Mouse (Mus musculus): ENCODE data around the gene Dkk2. TPM values are rescaled to one million over a fixed set of nuclear protein-coding genes. Genes with fewer than 3 reads are reported as not detected.
"Not testable (repeated sequence)": the region's sequence is repeated elsewhere in the genome, so short reads cannot be mapped to it uniquely, and the experiment has no call there.

Dkk2 gene
- polyA plus RNA-seq (2011; ENCODE audit: insufficient read depth, insufficient read length, low read depth, missing spikeins), result 0.31 and 1.0 TPM in 2 replicates

- Histone ChIP-seq H3K27me3 (ENCODE audit: control insufficient read depth, insufficient read depth, low read length, poor library complexity, severe bottlenecking) (peaks cover 5% of the 10 kb centered on the region; the same call in 1 of the 2 replicates), H3K36me3 (ENCODE audit: control insufficient read depth, insufficient read depth, low read length, poor library complexity, severe bottlenecking) (no peaks in the 10 kb centered on the region), H3K9me3 (replicated peaks; ENCODE audit: control insufficient read depth, insufficient read depth, low read length, poor library complexity, severe bottlenecking) (no peaks in the 10 kb centered on the region), H3K27ac (ENCODE audit: insufficient read depth, low read length) (no peak within 1 kb of the TSS), H3K9ac (ENCODE audit: low read depth, poor library complexity, severe bottlenecking) (no peak within 1 kb of the TSS), H3K4me1 (ENCODE audit: control insufficient read depth, insufficient read depth, low read length) (no peaks in the 10 kb centered on the region), H3K4me3 (ENCODE audit: low read depth, low read length) (peak within 1 kb of the TSS; percentile 48)
- TF ChIP-seq CTCF (IDR thresholded peaks at IDR 0.05; ENCODE audit: low read depth, low read length) (no peak), EP300 (IDR thresholded peaks at IDR 0.05; ENCODE audit: insufficient read depth, low read depth, low read length) (no peak), POLR2A (IDR thresholded peaks at IDR 0.05; ENCODE audit: insufficient read depth, low read length) (no peak)
Observed at GRCm38 (mm10) chr3:132085112-132085822, at the start of gene Dkk2. Dkk2 (plus strand) TSS chr3:132085292.

- no peaks in the 10 kb centered on the region for H3K9me3 ChIP-seq (replicated peaks; ENCODE audit: control insufficient read depth, insufficient read depth, low read length, poor library complexity, severe bottlenecking)
Observed at GRCm38 (mm10) chr3:132036704-132037103, 48.4 kb upstream of the Dkk2 start.

GRCm38 (mm10) chr3:132037670-132038069 lies 47.4 kb upstream of the Dkk2 start:
- H3K9me3 ChIP-seq (replicated peaks; ENCODE audit: control insufficient read depth, insufficient read depth, low read length, poor library complexity, severe bottlenecking), result no peaks in the 10 kb centered on the region

More at GRCm38 (mm10) chr3:132036704-132037103, 48.4 kb upstream of the Dkk2 start:
- H3K27ac ChIP-seq (ENCODE audit: insufficient read depth, low read length), result no peak overlapping the region
- H3K4me1 ChIP-seq (ENCODE audit: control insufficient read depth, insufficient read depth, low read length), result no peaks in the 10 kb centered on the region
- H3K27me3 ChIP-seq (ENCODE audit: control insufficient read depth, insufficient read depth, low read length, poor library complexity, severe bottlenecking), result no peaks in the 10 kb centered on the region
- TF ChIP-seq POLR2A (IDR thresholded peaks at IDR 0.05; ENCODE audit: insufficient read depth, low read length) (no peak), EP300 (IDR thresholded peaks at IDR 0.05; ENCODE audit: insufficient read depth, low read depth, low read length) (no peak), CTCF (IDR thresholded peaks at IDR 0.05; ENCODE audit: low read depth, low read length) (no peak)
- no peaks in the 10 kb centered on the region for H3K36me3 ChIP-seq (ENCODE audit: control insufficient read depth, insufficient read depth, low read length, poor library complexity, severe bottlenecking)
- H3K4me3 ChIP-seq (ENCODE audit: low read depth, low read length), result no peak overlapping the region
- H3K9ac ChIP-seq (ENCODE audit: low read depth, poor library complexity, severe bottlenecking), result no peak overlapping the region

GRCm38 (mm10) chr3:132040066-132040465 lies 45.0 kb upstream of the Dkk2 start:
- no peak for TF ChIP-seq POLR2A (IDR thresholded peaks at IDR 0.05; ENCODE audit: insufficient read depth, low read length)
- TF ChIP-seq EP300 (IDR thresholded peaks at IDR 0.05; ENCODE audit: insufficient read depth, low read depth, low read length), result no peak
- no peak for TF ChIP-seq CTCF (IDR thresholded peaks at IDR 0.05; ENCODE audit: low read depth, low read length)
- H3K9ac ChIP-seq (ENCODE audit: low read depth, poor library complexity, severe bottlenecking), result no peak overlapping the region
- no peaks in the 10 kb centered on the region for H3K4me1 ChIP-seq (ENCODE audit: control insufficient read depth, insufficient read depth, low read length)
- H3K27ac ChIP-seq (ENCODE audit: insufficient read depth, low read length), result no peak overlapping the region
- no peaks in the 10 kb centered on the region for H3K9me3 ChIP-seq (replicated peaks; ENCODE audit: control insufficient read depth, insufficient read depth, low read length, poor library complexity, severe bottlenecking)
- H3K4me3 ChIP-seq (ENCODE audit: low read depth, low read length), result no peak overlapping the region
- H3K27me3 ChIP-seq (ENCODE audit: control insufficient read depth, insufficient read depth, low read length, poor library complexity, severe bottlenecking), result no peaks in the 10 kb centered on the region
- H3K36me3 ChIP-seq (ENCODE audit: control insufficient read depth, insufficient read depth, low read length, poor library complexity, severe bottlenecking), result no peaks in the 10 kb centered on the region

More at GRCm38 (mm10) chr3:132037670-132038069, 47.4 kb upstream of the Dkk2 start:
- Histone ChIP-seq H3K36me3 (ENCODE audit: control insufficient read depth, insufficient read depth, low read length, poor library complexity, severe bottlenecking) (no peaks in the 10 kb centered on the region), H3K27me3 (ENCODE audit: control insufficient read depth, insufficient read depth, low read length, poor library complexity, severe bottlenecking) (no peaks in the 10 kb centered on the region), H3K9ac (ENCODE audit: low read depth, poor library complexity, severe bottlenecking) (no peak overlapping the region), H3K4me3 (ENCODE audit: low read depth, low read length) (no peak overlapping the region), H3K4me1 (ENCODE audit: control insufficient read depth, insufficient read depth, low read length) (no peaks in the 10 kb centered on the region), H3K27ac (ENCODE audit: insufficient read depth, low read length) (no peak overlapping the region)
- TF ChIP-seq EP300 (IDR thresholded peaks at IDR 0.05; ENCODE audit: insufficient read depth, low read depth, low read length), result no peak
- TF ChIP-seq CTCF (IDR thresholded peaks at IDR 0.05; ENCODE audit: low read depth, low read length), result no peak
- TF ChIP-seq POLR2A (IDR thresholded peaks at IDR 0.05; ENCODE audit: insufficient read depth, low read length), result no peak

GRCm38 (mm10) chr3:132050884-132051457 lies 34.1 kb upstream of the Dkk2 start:
- no peak for TF ChIP-seq EP300 (IDR thresholded peaks at IDR 0.05; ENCODE audit: insufficient read depth, low read depth, low read length)
- Histone ChIP-seq H3K36me3 (ENCODE audit: control insufficient read depth, insufficient read depth, low read length, poor library complexity, severe bottlenecking) (no peaks in the 10 kb centered on the region), H3K27ac (ENCODE audit: insufficient read depth, low read length) (no peak overlapping the region), H3K4me3 (ENCODE audit: low read depth, low read length) (no peak overlapping the region), H3K4me1 (ENCODE audit: control insufficient read depth, insufficient read depth, low read length) (no peaks in the 10 kb centered on the region), H3K9ac (ENCODE audit: low read depth, poor library complexity, severe bottlenecking) (no peak overlapping the region), H3K27me3 (ENCODE audit: control insufficient read depth, insufficient read depth, low read length, poor library complexity, severe bottlenecking) (no peaks in the 10 kb centered on the region), H3K9me3 (replicated peaks; ENCODE audit: control insufficient read depth, insufficient read depth, low read length, poor library complexity, severe bottlenecking) (no peaks in the 10 kb centered on the region)

GRCm38 (mm10) chr3:132062816-132063215 lies 22.3 kb upstream of the Dkk2 start:
- H3K4me3 ChIP-seq (ENCODE audit: low read depth, low read length); H3K27ac ChIP-seq (ENCODE audit: insufficient read depth, low read length); H3K9me3 ChIP-seq (replicated peaks; ENCODE audit: control insufficient read depth, insufficient read depth, low read length, poor library complexity, severe bottlenecking); H3K9ac ChIP-seq (ENCODE audit: low read depth, poor library complexity, severe bottlenecking); H3K4me1 ChIP-seq (ENCODE audit: control insufficient read depth, insufficient read depth, low read length); H3K36me3 ChIP-seq (ENCODE audit: control insufficient read depth, insufficient read depth, low read length, poor library complexity, severe bottlenecking); H3K27me3 ChIP-seq (ENCODE audit: control insufficient read depth, insufficient read depth, low read length, poor library complexity, severe bottlenecking): not testable (repeated sequence)
